Mouse (Mus musculus): ENCODE data around the gene Urgcp.
"Not testable (repeated sequence)": the region's sequence is repeated elsewhere in the genome, so short reads cannot be mapped to it uniquely, and the experiment has no call there.

Gene Urgcp

DNA sequence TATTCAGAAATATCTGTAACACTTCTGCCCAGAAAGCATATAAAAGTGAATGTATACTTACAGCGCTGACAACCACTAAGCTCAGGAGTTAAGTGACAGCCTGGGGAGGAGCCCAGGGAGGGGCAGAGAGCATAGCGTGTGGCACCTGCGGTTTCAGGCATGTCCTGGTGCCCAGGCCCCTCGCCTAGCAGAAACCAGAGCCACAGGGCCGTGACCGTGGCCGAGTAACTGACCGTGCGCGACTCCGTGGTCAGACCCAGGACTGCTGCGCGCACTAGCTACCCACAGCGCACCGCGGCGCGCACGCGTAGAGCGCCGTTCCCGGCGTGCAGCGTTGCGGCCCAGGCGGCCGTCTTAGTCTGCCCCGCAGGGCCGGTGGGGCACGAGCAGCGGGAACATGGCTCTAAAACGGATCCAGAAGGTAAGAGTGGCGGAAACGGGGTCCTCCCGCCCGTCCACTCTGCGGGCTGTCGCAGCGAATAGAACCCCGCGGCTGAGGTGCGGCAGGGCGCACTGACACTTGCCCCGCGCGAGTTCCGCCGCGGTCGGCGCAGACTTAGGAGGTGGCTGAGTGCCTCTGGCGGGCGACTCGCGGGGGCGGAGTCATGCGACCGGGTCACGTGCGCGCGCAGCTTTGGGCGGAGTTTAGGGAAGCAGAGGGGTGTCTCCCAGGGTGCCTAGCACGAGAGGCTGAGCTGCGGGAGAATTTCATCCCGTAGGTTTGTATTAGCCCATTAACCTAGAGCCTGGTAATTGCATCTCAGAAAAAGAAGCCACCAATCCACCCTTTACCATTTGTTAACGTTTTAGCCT lies at the start of gene Urgcp:
TSS of gene Urgcp (minus strand) at position 557 of the 813 bp plus-strand sequence.
- peak; percentile 93 to 95 for DNase-seq (ENCODE audit: low spot score in 2 of 2)

DNA sequence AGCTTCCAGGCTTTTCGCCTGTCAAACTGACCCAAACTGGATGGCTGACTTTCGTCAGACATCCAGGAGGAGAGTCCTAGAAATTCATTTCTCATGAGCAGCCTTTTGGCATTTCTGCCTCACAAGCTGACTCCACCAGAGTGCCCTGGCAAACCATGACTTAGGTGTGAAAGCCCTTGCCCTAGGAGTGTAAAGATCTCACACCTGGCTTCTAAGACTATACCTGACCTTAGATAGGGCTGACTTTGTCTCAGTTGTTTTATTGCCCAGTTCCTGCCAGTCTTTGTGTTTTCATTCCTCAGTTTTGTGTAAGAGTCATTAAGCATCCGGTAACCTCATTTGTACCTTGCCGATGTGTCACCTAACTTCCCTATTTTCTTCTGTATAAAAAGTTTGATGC lies 47.3 kb upstream of the Urgcp start:
- DNase-seq (ENCODE audit: low spot score in 2 of 2), result not testable (repeated sequence)

DNA sequence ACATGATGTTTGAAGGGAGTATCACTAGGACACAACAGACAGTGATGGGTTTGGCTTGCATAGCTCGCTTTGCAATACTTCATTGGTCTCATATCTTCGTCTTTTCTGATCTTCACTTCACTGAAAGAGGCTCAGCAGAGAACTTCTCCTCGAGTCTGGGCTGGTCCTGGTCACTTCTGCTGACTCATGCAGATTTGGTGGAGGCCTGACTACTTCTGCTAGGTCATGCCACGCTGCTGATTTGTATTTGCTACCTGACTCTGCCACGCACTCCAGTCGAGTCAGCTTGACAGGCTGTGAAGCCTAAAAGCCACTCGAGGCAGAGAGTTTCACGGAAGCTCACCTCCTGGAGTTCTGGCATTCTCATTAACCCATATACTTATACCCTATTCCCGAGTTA lies 45.8 kb upstream of the Urgcp start:
- peak in 1 of 2 experiments; percentile 15 for DNase-seq (ENCODE audit: low spot score in 2 of 2)

DNA sequence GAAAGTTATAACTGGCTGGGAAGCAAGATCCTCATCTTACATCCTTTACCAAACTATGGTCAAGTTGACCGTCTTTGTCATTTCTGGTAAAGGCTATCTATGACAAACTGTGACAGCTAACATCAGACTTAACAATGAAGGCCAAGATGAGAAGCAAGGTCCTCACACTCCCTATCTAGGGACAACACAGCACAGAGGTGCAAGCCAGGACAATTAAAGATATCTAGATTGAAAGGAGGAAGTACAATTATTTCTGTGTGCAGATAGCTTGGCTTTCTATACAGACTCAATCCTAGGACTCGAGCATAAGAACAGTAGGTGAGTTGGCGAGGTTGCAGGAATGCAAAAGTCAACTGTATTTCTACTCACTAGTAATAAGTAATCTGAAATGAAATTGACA lies 43.5 kb upstream of the Urgcp start:
- no peak for DNase-seq (ENCODE audit: low spot score in 2 of 2)

DNA sequence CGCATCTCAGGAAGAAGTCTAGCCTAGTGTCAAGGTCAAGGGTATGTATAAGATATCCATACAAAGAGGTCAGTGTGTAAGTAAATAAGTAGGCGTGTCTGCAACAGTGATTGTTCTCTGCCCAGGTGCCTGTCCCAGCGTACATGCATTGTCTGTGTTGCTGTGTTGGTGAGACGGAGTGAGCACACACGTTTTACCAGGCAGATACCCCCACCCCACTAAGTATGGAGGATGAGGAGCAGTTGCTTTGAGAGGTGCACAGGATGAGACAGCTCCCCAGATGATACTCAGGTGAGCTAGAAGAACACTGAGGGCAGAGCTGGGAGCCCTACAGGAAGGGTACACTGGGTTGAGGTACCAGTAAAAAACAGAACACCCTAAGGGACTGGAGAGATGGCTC lies 42.0 kb upstream of the Urgcp start:
- peak in 1 of 2 experiments; percentile 14 for DNase-seq (ENCODE audit: low spot score in 2 of 2)

DNA sequence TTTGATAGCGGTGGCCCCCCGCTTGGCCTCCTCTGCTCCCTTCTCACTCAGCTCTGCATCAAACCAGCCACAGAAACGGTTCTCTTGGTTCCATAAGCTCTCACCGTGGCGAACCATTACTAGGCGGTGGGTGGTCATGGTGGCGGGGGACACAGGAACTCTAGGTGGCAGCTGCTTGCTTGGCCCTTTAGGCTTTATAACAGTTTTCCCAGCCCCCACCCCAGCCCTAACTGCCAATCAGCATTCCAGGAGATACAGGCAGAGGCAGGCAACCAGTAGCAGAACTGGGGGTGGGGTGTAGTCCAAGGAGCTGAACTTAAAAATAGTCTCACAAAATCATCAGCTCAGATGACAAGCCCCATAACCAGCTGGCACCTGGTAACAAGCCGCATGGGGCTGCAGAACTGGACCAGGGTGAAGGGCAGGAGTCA lies 41.4 kb upstream of the Urgcp start, which contains the start of gene Pgam2:
TSS of gene Pgam2 (minus strand) at position 183 of the 431 bp plus-strand sequence.
- peak in 1 of 2 experiments; percentile 47 for DNase-seq (ENCODE audit: low spot score in 2 of 2)

DNA sequence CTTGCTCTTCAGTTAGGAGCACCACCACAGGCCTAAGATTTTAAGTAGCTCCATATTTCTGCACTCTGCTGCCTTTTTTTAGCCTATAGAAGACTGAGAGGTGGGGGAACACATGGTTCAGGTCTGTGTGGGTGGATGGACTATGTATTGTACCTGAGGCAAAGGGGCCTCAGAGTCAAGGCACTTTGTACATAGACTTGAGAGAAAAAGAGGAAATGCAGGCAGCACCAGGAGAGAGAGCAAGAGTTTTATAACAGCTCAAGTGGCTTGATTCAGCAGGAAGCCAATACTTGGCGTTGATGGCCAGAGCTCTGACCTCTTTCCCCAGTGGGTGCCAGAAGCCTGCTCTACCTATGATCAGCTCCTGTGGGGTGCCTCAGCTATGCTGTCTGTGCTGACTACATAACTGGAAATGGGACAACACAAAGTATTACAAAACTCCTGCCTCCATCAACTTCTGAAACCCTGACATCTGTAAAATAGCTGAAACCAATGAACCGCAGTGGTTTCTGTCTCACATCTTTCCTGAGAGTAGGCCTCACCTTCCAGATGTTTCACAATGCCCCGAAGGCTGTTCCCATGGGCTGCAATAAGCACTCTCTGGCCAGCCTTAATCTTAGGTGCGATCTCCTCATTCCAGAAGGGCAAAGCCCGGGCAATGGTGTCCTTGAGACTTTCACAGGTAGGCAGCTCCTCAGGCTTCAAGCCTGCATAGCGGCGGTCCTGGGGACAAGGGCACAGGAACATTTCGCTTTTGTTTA lies 40.5 kb upstream of the Urgcp start:
- peak in 1 of 2 experiments; percentile 22 for DNase-seq (ENCODE audit: low spot score in 2 of 2)

DNA sequence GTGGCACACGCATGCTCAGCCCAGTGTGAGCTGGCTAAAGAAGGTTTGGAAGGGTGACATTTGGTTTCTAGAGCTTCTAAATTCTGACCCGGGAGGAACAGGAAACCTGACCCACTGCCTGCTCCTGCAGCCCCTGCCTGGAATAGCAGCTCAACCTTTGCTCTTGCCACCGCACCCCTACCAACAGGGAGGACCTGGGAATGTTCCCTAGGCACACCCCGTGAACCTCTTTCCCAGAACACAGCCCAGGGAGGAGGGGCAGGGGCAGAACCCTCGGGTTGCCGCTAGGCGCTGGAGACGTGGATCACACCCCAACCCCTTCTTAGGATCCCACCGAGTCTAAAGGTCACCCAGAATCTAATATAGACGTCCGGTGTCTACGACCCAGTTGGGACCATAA lies 39.8 kb upstream of the Urgcp start:
- DNase-seq (ENCODE audit: low spot score in 2 of 2), result peak in 1 of 2 experiments; percentile 25

DNA sequence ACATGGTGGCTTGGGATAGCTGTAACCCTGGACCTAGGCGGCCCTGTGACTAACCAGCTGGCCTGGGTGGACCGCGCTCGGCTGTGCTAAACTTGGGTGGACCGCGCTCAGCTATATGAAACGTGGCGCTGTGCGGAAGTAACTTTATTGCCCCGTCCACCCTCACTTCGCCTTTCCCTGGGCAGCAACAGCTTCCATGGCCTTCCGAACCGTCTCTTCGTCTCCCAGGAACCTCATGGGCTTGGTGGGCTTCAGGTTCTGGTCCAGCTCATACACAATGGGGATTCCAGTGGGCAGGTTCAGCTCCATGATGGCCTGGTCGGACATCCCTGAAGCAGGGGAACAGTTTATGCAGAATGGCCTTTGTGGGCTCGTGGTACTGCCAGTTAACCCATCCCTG lies 39.3 kb upstream of the Urgcp start:
- DNase-seq (ENCODE audit: low spot score in 2 of 2), result peak in 1 of 2 experiments; percentile 20

DNA sequence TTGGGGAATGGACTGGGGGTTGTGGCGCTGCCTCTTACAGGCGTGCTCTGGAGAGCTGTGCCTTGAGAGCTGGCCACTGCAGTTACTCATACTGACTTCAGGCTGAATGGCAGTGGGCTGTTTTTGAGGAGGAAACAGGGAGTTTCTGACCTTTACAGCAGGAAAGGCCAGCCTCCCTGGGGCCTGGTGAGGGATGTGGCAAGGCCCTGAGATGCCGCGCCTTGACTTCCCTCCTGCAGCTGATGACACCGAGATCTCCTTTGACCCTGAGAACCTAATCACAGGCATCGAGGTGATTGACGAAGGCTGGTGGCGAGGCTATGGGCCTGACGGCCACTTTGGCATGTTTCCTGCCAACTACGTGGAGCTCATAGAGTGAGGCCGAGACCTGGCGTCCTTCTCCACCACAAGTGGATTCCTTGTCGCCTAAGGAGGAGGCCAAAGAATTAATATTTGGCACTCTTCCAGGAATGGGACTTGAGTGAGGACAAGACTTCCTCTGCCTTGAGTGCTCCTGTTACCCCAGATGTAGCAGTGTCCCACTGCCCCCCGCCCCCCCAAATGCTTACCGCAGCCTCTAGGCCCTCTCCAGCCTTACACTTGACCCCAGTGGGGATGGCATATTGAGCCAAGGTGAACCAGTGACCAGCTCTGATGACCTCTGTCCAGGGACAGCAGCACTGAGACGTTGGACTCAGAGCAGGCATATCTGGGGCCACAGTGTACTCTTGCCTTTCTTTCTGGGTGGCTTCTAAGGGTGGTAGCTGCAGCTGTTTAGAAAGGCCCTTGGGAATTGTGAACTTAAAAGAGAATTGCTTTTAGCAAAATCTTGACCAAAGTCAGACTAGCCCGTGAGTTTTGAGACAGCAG lies 37.7 kb upstream of the Urgcp start:
- peak in 1 of 2 experiments; percentile 21 for DNase-seq (ENCODE audit: low spot score in 2 of 2)

DNA sequence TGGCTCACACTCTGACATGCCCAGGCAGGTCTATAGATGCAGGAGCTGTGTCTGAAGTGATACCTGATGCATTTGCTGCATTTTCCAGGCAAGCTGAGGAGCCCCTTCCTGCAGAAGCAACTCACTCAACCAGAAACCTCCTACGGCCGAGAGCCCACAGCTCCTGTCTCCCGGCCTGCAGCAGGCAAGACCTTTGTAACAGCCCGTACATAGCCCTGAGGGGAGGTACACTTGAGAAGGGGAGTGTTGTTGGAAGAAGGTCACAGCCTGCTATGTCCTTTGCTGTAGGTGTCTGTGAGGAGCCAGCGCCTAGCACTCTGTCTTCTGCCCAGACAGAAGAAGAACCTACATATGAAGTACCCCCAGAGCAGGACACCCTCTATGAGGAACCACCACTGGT lies 35.8 kb upstream of the Urgcp start:
- no peak for DNase-seq (ENCODE audit: low spot score in 2 of 2)

DNA sequence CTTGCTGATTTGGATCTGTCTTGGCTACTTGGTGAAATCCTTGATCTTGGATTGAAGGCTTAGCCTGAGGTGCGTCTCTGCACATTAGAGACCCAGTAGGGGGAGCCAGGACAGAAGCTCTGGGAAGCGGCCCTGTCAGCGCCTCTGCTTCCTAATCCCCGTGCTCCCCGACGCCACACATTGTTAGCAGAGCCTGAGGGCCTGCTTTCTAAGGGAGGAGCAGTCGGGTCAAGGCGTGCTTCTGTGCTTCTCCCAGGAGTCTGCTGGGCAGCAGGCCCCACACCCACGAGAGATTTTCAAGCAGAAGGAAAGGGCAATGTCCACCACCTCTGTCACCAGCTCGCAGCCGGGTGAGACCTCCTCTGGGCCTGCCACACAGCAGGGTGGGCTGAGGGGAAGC lies 35.2 kb upstream of the Urgcp start:
- DNase-seq (ENCODE audit: low spot score in 2 of 2), result no peak

DNA sequence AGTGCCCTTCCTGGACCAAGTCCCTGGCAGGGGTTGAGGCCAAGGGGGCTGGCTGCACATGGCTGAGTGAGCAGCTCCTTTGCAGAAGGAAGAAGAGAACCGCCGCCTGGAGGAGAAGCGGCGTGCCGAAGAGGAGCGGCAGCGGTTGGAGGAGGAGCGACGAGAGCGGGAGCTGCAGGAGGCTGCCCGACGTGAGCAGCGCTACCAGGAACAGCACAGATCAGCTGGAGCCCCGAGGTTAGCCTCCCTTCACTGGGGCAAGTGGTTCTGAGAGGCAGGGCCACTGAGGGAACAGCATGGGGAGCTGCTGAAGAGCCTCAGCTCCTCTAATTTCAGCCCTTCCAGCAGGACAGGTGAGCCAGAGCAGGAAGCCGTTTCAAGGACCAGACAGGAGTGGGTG lies 34.8 kb upstream of the Urgcp start:
- DNase-seq (ENCODE audit: low spot score in 2 of 2), result peak in 1 of 2 experiments; percentile 17

DNA sequence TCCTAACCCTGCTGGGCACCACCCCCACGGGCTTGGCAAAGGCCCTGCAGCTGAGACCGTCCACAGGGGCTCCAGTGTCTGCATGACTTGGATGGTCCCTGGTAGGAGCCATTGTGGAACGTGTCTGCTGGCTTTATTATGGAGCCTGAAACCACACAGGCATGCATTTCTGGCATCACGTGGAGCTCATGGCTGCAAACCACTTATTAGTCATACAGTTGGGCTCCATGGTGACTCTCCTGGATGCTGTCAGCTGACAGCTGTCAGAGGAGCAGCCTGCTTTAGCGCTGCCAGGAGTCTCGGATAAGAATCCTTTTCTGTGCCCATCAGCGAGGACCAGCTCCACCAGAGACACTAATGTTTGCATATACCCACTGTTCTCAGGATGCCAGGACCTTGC lies 33.5 kb upstream of the Urgcp start:
- peak; percentile 55 to 75 for DNase-seq (ENCODE audit: low spot score in 2 of 2)

DNA sequence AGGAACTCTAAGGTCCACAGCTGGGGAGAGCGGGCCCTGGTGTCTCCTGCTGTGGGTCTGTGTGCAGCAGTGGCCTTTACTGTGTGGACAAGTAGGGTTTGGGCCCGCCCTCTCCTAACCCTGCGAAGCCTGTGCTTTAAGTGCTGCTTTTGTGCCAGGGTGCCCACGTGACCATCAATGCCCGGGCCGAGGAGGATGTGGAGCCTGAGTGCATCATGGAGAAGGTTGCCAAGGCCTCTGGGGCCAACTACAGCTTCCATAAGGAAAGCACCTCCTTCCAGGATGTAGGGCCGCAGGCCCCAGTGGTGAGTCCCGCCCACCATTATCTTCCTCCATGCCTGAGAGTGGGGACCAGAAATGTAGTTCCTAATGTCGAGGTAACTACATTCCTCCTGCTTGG lies 33.1 kb upstream of the Urgcp start:
- no peak for DNase-seq (ENCODE audit: low spot score in 2 of 2)

DNA sequence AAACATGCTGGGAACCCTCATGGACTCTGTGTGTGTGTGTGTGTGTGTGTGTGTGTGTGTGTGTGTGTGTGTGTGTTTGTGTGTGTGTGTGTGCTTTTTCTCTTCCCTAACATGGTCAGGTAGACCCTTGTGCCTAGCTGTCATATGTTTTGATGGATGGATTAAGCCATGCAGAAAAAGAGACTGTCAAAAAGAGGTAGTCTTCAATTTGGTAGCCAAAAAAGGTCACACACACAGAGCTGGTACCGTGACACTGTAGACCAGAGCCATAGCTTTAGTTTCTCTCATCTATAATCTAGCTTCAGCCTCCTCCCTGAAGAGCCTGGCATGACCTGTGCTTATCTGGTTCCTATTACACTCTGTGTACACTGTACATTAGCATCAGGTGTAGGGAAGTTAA lies 28.3 kb upstream of the Urgcp start:
- peak in 1 of 2 experiments; percentile 7 for DNase-seq (ENCODE audit: low spot score in 2 of 2)

DNA sequence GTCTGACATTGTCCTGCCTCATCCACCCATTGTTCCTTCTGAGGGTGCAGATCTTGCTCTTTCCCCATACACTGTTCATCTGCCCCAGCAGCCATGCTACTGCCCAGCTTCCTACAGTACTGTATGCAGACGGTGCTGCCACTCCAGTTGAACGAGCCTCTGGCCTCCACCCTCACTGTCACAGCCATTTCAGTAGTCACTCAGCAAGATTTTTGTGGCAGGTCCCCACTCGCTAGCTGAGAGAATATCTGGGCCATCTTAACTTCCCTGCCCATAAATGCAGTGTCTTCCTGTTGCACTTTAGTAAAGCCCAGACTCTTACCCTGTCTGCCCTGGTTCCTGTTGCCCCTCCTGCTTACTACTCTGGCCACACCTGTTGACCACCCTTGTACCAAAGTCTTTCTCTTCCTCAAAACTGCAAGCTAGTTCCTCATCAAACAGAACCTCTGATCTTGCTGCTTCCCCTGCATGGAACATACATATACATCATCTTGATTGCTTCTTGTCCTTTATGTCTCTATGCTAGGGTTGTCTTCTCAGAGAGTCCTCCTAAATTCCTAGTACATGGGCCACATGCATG lies 27.7 kb upstream of the Urgcp start:
- DNase-seq (ENCODE audit: low spot score in 2 of 2), result no peak

DNA sequence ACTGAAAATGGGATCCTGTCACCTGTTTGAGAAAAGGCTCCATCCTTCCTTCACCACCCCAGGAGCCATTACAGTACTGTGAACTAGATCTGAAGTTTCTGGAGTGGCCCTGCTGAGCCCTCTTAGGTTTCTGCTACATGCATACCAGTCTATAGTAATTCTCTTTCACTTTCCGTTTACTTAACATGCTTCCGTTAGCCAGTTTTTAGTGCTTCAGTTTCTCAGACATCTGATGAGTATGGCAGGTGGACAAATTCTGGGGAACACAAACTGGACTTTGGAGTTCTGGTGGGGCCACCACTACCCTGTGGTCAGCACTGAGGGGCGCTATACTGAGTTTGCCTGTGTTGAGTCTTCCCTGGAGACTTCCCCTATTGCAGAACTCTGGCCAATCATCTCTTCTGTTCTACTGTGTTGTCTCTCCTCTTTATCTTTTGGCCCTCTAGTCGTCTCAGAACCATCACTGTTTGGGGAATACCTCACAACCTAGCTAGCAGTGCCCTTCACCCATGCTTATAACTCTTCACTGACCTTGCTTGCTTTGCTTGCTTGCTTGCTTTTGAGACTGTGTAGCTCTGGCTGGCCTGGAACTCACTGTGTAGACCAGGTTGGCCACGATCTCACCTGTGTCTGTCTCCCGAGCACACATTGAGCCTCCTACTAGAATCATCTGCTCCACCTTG lies 27.0 kb upstream of the Urgcp start:
- no peak for DNase-seq (ENCODE audit: low spot score in 2 of 2)

DNA sequence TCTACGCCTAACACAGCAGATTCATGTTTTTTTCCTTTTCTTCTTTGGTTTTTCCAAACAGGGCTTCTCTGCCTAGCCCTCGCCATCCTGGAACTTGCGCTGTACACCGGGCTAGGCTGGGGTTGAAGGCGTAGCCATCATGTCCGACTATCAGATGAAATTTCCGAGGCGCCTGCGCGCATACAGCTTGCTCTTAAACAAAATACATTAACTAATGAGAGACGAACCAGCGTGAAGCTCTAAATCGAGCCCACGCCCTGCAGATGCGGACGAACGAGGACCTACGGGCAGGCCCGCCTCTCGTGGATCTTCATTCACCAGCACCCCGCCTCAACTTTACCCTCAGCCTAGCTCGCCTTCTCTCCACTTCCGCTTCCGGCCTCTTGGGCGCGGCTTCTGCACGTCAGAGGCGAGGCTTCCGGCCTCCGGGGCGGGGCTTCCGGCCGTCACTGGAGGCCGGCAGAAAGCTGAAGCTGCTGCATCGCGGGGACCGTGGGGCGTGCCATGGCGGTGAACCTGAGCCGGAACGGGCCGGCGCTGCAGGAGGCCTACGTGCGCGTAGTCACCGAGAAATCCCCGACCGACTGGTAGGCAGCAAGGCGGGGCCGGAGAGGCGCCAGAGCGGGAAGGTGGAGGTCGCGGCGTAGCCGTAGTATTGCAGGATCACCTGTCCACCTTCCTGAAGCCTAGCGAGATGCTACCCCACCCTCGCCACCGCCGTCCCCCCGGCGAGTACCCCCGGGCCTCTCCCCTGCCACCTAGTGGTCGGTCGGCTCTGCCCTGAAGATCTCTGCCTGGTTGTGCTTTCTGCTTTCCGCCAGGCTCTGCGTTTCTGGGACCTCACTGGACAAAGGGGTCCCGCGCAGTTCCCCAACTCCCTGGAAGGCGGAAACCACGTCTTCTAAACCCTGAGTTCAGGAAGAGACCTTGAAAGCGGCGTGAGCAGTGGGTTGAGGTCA lies 26.2 kb upstream of the Urgcp start, which contains the start of gene Dbnl:
TSS of gene Dbnl (plus strand) at position 433 of the 959 bp plus-strand sequence.
- DNase-seq (ENCODE audit: low spot score in 2 of 2), result peak; percentile 97

DNA sequence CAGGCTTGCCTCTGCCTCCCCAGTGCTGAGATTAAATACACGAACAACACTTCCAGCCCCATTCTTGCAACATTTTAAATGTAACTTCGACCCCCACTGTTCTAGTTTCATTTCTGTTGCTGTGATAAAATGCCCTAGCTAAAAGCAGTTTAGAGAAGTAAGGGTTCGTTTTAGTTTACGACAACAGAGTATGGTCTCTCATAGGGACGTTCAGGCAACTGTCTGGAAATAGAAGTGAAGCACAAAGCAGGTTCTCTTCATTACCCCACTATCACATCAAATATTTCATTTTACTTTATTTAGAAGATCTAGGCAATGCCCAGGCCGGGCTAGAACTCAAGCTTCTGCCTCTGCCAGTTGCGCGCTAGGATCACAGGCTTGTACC lies 25.5 kb upstream of the Urgcp start:
- no peak for DNase-seq (ENCODE audit: low spot score in 2 of 2)

Data from right cerebral cortex, postnatal 10 days (tissue).